Comparison of ENCODE assay signal across 13 mouse cellular contexts in the genomic region with DNA sequence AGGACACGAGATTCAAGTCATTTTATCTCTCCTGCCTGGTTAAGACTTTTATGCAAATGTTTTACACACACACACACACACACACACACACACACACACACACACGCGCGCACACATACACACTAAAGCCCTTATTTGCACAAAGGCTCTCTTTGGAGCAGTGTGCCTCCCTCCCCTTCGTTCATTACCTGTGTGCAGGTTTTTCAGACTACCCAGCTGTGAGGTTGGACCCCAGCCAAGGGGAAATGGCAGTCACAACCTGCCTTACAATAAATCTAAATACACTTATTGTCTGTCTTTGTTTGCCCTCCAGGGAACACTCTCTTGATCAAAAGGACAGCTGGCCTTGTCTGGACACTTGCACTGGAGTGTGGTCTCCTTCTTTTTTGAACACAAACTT. TPM values are rescaled to one million over a fixed set of nuclear protein-coding genes. Genes with fewer than 3 reads are reported as not detected.
DNase-seq lines count a peak whose midpoint lies in the region; ATAC-seq and TF ChIP-seq lines count a peak whose summit lies in the region.
"Had no signal": no experiment of that assay in that cellular context is flagged by ENCODE, and none has a peak within 500 bp of the region (broad histone marks: within the 10 kb centered on the region; RNA-seq: fewer than 3 reads in every experiment).

No protein-coding gene starts in this region.

- H3K9me3 ChIP-seq in forebrain, embryonic 12.5 days = no peaks in the 10 kb centered on the region
- H3K9me3 ChIP-seq in forebrain, postnatal 0 days (ENCODE audit: low read length) = no peaks in the 10 kb centered on the region
- no peaks in the 10 kb centered on the region for H3K9me3 ChIP-seq in midbrain, embryonic 15.5 days
- no peaks in the 10 kb centered on the region for H3K9me3 ChIP-seq in midbrain, embryonic 11.5 days (ENCODE audit: control insufficient read depth, low read length)
- H3K9me3 ChIP-seq: heart, embryonic 15.5 days had no signal

- no peak overlapping the region for H3K4me2 ChIP-seq in forebrain, embryonic 12.5 days
- no peak overlapping the region for H3K4me2 ChIP-seq in forebrain, postnatal 0 days (ENCODE audit: low read depth)
- H3K4me2 ChIP-seq in midbrain, embryonic 15.5 days = no peak overlapping the region
- H3K4me2 ChIP-seq in midbrain, embryonic 11.5 days = no peak overlapping the region
- H3K4me2 ChIP-seq: heart, embryonic 15.5 days had no signal

- H3K36me3 ChIP-seq in forebrain, embryonic 12.5 days (replicated peaks) = no peaks in the 10 kb centered on the region
- no peaks in the 10 kb centered on the region for H3K36me3 ChIP-seq in forebrain, postnatal 0 days (ENCODE audit: insufficient read depth)
- H3K36me3 ChIP-seq in midbrain, embryonic 15.5 days (replicated peaks) = no peaks in the 10 kb centered on the region
- H3K36me3 ChIP-seq in midbrain, embryonic 11.5 days (ENCODE audit: control insufficient read depth, insufficient read depth, low read length) = no peaks in the 10 kb centered on the region
- no peaks in the 10 kb centered on the region for H3K36me3 ChIP-seq in small intestine, adult 2 months (ENCODE audit: control insufficient read depth, insufficient read depth, low read length)
- H3K36me3 ChIP-seq: heart, embryonic 15.5 days had no signal

- no peak overlapping the region for H3K27ac ChIP-seq in forebrain, embryonic 12.5 days
- no peak overlapping the region for H3K27ac ChIP-seq in forebrain, postnatal 0 days (ENCODE audit: low read depth, low read length)
- H3K27ac ChIP-seq in midbrain, embryonic 15.5 days = no peak overlapping the region
- H3K27ac ChIP-seq in midbrain, embryonic 11.5 days (ENCODE audit: low read depth, low read length) = no peak overlapping the region
- peak overlapping the region; percentile 34; the same call in 1 of the 2 replicates for H3K27ac ChIP-seq in small intestine, adult 2 months (ENCODE audit: insufficient read depth, low read depth, low read length)
- H3K27ac ChIP-seq: heart, embryonic 15.5 days had no signal

- TF ChIP-seq POLR2A in small intestine, adult 2 months (IDR thresholded peaks at IDR 0.05; ENCODE audit: low read depth, low read length) = no peak

- H3K27me3 ChIP-seq in forebrain, embryonic 12.5 days = no peaks in the 10 kb centered on the region
- no peaks in the 10 kb centered on the region for H3K27me3 ChIP-seq in forebrain, postnatal 0 days (ENCODE audit: insufficient read depth, low read length)
- H3K27me3 ChIP-seq in midbrain, embryonic 15.5 days (replicated peaks) = no peaks in the 10 kb centered on the region
- no peaks in the 10 kb centered on the region for H3K27me3 ChIP-seq in midbrain, embryonic 11.5 days (ENCODE audit: control insufficient read depth, insufficient read depth, low read length)
- H3K27me3 ChIP-seq in small intestine, adult 2 months (ENCODE audit: control insufficient read depth, insufficient read depth, low read length) = no peaks in the 10 kb centered on the region
- H3K27me3 ChIP-seq: heart, embryonic 15.5 days had no signal

- no peak for TF ChIP-seq CTCF in forebrain, postnatal 0 days (IDR thresholded peaks at IDR 0.05; ENCODE audit: low read depth)
- TF ChIP-seq CTCF in small intestine, adult 2 months (IDR thresholded peaks at IDR 0.05; ENCODE audit: extremely low read depth, insufficient read length, insufficient replicate concordance, low read depth, low read length) = no peak

- H3K9ac ChIP-seq in forebrain, embryonic 12.5 days = no peak overlapping the region
- no peak overlapping the region for H3K9ac ChIP-seq in forebrain, postnatal 0 days
- H3K9ac ChIP-seq in midbrain, embryonic 15.5 days = no peak overlapping the region
- no peak overlapping the region for H3K9ac ChIP-seq in midbrain, embryonic 11.5 days (ENCODE audit: low read length)
- H3K9ac ChIP-seq: heart, embryonic 15.5 days had no signal

- peak; percentile 51; the same call in 1 of the 2 replicates for ATAC-seq in forebrain, embryonic 12.5 days (ENCODE audit: low FRiP score)
- no peak for ATAC-seq in forebrain, postnatal 0 days
- ATAC-seq in midbrain, embryonic 15.5 days (replicated peaks) = peak; percentile 50; the same call in 1 of the 2 replicates
- no peak for ATAC-seq in midbrain, embryonic 11.5 days (ENCODE audit: low FRiP score)
- ATAC-seq: inflammation-experienced regulatory T-cells, adult 6 months had no signal

- no peak overlapping the region for H3K4me3 ChIP-seq in forebrain, embryonic 12.5 days (replicated peaks)
- no peak overlapping the region for H3K4me3 ChIP-seq in forebrain, postnatal 0 days (ENCODE audit: low read depth, low read length)
- no peak overlapping the region for H3K4me3 ChIP-seq in midbrain, embryonic 15.5 days
- H3K4me3 ChIP-seq in midbrain, embryonic 11.5 days (ENCODE audit: low read depth, low read length) = no peak overlapping the region
- no peak overlapping the region for H3K4me3 ChIP-seq in small intestine, adult 2 months (ENCODE audit: low read depth, low read length)
- H3K4me3 ChIP-seq: heart, embryonic 15.5 days had no signal

- 67% methylated on average over 5 of the region's 5 CpGs for WGBS in forebrain, embryonic 12.5 days
- WGBS in forebrain, postnatal 0 days = 45% methylated on average over 5 of the region's 5 CpGs
- WGBS in midbrain, embryonic 15.5 days = 67% methylated on average over 5 of the region's 5 CpGs
- WGBS in midbrain, embryonic 11.5 days = 86% methylated on average over 5 of the region's 5 CpGs
- WGBS in small intestine, adult 2 months = 39% methylated on average over 5 of the region's 5 CpGs

- peaks cover 14% of the 10 kb centered on the region for H3K4me1 ChIP-seq in forebrain, embryonic 12.5 days
- H3K4me1 ChIP-seq in forebrain, postnatal 0 days (ENCODE audit: insufficient read depth) = no peaks in the 10 kb centered on the region
- H3K4me1 ChIP-seq in midbrain, embryonic 15.5 days = no peaks in the 10 kb centered on the region
- H3K4me1 ChIP-seq in midbrain, embryonic 11.5 days (ENCODE audit: control insufficient read depth, insufficient read depth, low read length) = no peaks in the 10 kb centered on the region
- peaks cover 15% of the 10 kb centered on the region for H3K4me1 ChIP-seq in small intestine, adult 2 months (ENCODE audit: control insufficient read depth, insufficient read depth, insufficient read length, low read length)

- DNase-seq in forebrain, postnatal 0 days = no peak
- DNase-seq in midbrain, embryonic 11.5 days (ENCODE audit: low spot score, missing footprints) = no peak
- peak; percentile 61 to 68 for DNase-seq in kidney, postnatal 25 days
- DNase-seq in gastrocnemius, adult 8-10 months (ENCODE audit: low spot score in 2 of 2) = no peak
- DNase-seq in right cerebral cortex, postnatal 10 days (ENCODE audit: low spot score in 2 of 2) = no peak
- DNase-seq: adrenal gland, adult 2 months; gastrocnemius, postnatal 14 days; thymus, postnatal 25 days had no signal

RNA-seq across cellular contexts. Expression of gene Abcc4, which starts 17.4 kb away (rescaled TPM):
- 2.1 and 2.4 TPM in 2 replicates for polyA plus RNA-seq in forebrain, embryonic 12.5 days (2016; fragmentation: Nextera tagmentation; extraction: Ambion mirVana)
- 1.7 and 4.1 TPM in 2 replicates for total RNA-seq in forebrain, postnatal 0 days (2014; rRNA removed)
- polyA plus RNA-seq in forebrain, postnatal 0 days (2015; fragmentation: Nextera tagmentation; extraction: Ambion mirVana) = 1.2 and 2.0 TPM in 2 replicates
- polyA plus RNA-seq in midbrain, embryonic 15.5 days (2015; fragmentation: Nextera tagmentation; extraction: Ambion mirVana) = 1.6 and 1.8 TPM in 2 replicates
- polyA plus RNA-seq in midbrain, embryonic 11.5 days (2014; fragmentation: Nextera tagmentation; extraction: Ambion mirVana) = 4.2 and 4.4 TPM in 2 replicates
- 0.84 and 1.3 TPM in 2 replicates for polyA plus RNA-seq in small intestine, adult 2 months (2012; rRNA removed)
- 10 to 100 TPM in 2 of 4 experiments, 1 to 10 TPM in 2; 9.7 to 10.9 (median 10.2) TPM for total RNA-seq in gastrocnemius, adult 8-10 months (2022)

Comparison
In these comparisons a context has a peak if more than half of its experiments do, and no peak if none do; other contexts are left out.
1. ATAC-seq: peak in forebrain, embryonic 12.5 days (single experiment) and midbrain, embryonic 15.5 days (single experiment); none in forebrain, postnatal 0 days (single experiment) and midbrain, embryonic 11.5 days (single experiment).
2. DNase-seq: peak in kidney, postnatal 25 days (2 of 2); none in forebrain, postnatal 0 days (single experiment), midbrain, embryonic 11.5 days (single experiment), gastrocnemius, adult 8-10 months (0 of 2) and right cerebral cortex, postnatal 10 days (0 of 2).